Mouse (Mus musculus): ENCODE measurements around the gene Ccnd3.

DNA sequence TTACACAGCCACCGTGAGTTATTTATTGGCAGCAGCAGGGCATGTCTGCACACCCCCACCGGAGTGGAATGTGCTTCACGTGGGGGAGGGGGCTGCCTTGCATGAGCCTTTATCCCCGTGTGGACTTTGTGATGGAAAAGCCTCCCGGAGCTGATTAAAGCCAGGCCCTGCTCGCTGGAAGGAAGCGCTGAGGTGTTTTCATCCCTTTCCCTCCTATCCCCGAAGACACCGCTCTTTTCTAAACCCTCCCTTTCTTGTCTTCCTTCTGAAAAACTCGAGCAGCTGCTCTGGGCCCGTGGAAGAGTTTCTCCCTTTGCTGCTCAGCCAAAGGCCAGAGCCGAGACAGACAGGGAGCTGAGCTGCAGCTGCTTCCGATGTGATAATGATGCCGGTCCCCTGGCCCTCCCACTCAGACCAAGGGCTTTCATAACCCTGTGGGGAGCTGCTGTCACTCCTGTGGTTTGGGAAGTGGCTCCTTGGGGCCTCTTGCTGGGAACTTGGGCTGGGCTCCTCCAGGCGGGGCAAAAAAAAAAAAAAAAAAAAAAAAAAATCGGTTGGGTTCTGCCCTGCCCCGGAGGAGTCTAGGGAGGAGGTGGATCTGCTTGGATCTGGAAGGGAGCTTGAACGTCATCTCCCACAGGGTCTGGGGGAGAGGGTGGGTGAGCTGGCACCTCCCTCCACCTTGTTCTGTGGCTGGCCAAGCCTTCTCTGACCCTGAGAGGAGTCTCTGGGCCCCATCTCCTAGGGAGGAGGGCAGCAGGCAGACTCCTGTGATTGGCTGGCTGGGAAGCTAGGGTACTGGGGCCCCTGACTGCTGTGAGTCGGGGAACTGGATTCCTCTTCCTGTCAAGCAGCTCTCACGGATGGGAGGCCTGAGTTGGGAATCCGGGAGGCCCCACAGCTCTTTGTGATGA is 90.7 kb downstream of the Ccnd3 start:
- TF ChIP-seq CTCF (IDR thresholded peaks at IDR 0.05; ENCODE audit: borderline replicate concordance, extremely low read depth, insufficient read depth, insufficient read length) (no peak), POLR2A (IDR thresholded peaks at IDR 0.05; ENCODE audit: borderline replicate concordance, extremely low read depth, insufficient read depth, insufficient read length, poor library complexity, severe bottlenecking) (no peak)

Measured in brain, embryonic 14.5 days (tissue).